Mouse (Mus musculus): ENCODE results near the gene Col8a1.

DNA sequence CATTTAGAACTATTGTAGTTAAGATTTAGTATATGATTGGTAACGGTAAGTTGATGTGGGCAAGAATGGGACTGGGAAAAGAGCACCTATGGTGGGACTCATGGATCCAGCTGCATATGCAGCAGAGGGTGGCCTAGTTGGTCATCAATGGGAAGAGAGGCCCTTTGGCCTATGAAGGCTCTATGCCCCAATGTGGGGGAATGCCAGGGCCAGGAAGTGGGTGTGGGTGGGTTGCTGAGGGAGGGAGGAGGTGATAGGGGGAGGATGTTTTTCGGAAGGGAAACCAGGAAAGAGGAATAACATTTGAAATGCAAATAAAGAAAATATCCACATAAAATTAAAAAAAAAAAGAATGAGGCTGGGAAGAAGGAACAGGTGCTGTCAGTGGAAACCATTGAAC is 19.6 kb downstream of the Col8a1 start:
- TF ChIP-seq POLR2A (IDR thresholded peaks at IDR 0.05; ENCODE audit: borderline replicate concordance, insufficient read depth, low read length) (no peak), CTCF (IDR thresholded peaks at IDR 0.05; ENCODE audit: borderline replicate concordance, insufficient read depth, low read depth, low read length) (no peak)
